Mouse (Mus musculus): ENCODE results near the gene Amigo2. TPM values are rescaled to one million over a fixed set of nuclear protein-coding genes. Genes with fewer than 3 reads are reported as not detected.

Gene Amigo2
- total RNA-seq (2014; fragmentation: Nextera tagmentation) (not detected in 2 replicates), total RNA-seq (2017) (0.06 and 0.16 TPM in 2 replicates), polyA plus RNA-seq (2012) (not detected in 2 replicates)

DNA sequence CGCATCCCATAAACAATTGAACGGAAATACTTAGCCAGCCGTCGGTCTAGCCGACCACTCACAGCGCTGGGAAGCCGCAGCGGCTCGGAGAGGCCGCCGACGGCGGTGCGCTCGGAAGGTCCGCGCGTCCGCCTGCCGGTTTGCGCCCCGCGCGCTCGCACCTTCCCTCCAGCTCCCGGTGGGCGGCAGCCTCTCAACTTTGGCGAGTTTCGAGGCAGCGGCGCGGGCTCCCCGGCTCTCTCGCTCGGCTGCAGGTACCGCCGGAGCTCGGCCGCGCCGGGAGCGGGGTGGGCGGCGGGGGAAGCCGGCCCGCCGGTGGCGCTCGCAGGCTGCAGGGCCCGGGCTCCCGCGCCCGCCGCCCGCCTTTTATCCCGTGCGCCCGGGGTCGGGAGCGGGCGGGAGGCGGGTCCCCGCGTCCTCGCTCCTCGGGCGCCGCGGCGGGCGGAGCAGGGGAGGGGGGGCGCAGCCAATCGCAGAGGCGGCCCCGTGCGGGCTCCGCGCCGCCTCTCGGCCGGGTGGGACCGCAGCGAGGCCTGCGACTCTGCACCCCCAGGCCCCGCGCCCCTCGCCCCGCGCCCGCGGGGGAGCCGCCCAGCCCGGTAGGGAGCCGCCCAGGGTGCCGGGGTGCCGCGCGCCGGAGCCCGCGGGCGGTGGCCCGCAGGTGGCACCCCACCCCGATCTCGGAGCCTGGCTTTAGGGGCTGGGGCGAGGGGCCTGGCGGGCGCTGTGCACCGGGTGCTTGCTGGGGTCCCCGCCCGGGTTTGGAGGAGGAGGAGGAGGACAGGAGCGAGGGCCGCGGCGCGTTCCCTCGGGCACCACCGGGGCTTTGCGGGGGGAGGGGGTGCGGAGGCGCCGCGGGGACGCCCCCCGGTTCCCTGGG lies at the start of gene Amigo2, which contains the start of gene Pced1b:
Gene Amigo2 (minus strand): TSS at position 377 of the 880 bp plus-strand sequence.
Gene Pced1b (plus strand): TSS at position 197 of the 880 bp plus-strand sequence.
- Histone ChIP-seq H3K9me3 (replicated peaks) (peaks cover 74% of the 10 kb centered on the region), H3K36me3 (replicated peaks) (no peaks in the 10 kb centered on the region), H3K4me3 (ENCODE audit: low read depth, low read length) (no peak within 1 kb of the TSS; the same call in 1 of the 2 replicates), H3K4me1 (ENCODE audit: insufficient read depth, low read depth, low read length) (no peaks in the 10 kb centered on the region), H3K27me3 (ENCODE audit: insufficient read depth, low read length) (no peaks in the 10 kb centered on the region)
- DNase-seq (ENCODE audit: low spot score) (no peak), ATAC-seq (ENCODE audit: extremely low read depth, insufficient number of reproducible peaks, low FRiP score, poor library complexity, severe bottlenecking) (no peak)
- TF ChIP-seq CTCF (IDR thresholded peaks at IDR 0.05; ENCODE audit: low read depth, low read length), result no peak
- TF ChIP-seq GATA2 (IDR thresholded peaks at IDR 0.05; ENCODE audit: borderline replicate concordance, low read depth, low read length), result no peak
- no peak for TF ChIP-seq POLR2AphosphoS5 (IDR thresholded peaks at IDR 0.05; ENCODE audit: insufficient replicate concordance, low read depth, low read length)
- TF ChIP-seq TAL1 (conservative IDR thresholded peaks at IDR 0.05; ENCODE audit: low read depth, low read length), result no peak
- no peak for TF ChIP-seq GATA1 (IDR thresholded peaks at IDR 0.05; ENCODE audit: borderline replicate concordance, low read length)

DNA sequence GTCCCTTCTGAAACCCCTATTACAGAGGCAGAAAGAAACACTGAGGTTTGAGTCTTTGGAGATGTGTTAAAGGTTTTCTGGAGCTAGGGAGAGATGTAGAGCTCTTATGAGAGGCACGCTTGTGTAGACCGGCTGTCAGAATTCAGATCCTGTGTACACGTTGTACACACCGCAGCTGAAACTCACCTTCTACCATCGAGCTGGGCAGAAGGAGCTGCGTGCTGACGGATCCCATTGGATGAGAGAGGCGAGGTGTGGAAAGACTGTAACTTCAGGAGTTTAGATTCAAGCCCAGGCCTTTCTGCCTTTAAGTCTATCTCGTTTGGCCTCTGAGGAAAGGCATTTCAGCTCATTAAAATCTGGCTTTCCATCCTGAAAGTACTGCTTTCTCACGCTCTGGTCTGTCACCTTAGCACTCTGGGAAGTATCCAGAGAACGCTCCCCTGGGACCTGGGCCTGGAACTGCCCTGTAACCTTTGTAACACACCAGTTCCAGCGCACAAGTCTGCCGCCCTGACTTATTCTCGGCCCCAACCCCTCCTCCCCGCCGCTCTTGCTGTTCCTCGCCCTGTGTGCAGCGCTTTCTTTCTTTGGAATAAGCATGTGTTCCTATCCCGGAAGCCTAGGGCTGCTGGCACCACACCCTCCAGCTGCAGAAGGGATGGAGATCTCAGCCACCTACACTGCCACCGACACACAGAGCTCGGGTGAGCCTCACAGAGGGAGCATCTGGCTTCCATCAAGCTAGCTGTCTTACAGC lies 44.4 kb upstream of the Amigo2 start:
- Histone ChIP-seq H3K36me3 (replicated peaks) (no peaks in the 10 kb centered on the region), H3K9me3 (replicated peaks) (peaks cover 39% of the 10 kb centered on the region), H3K4me1 (ENCODE audit: insufficient read depth, low read depth, low read length) (no peaks in the 10 kb centered on the region), H3K4me3 (ENCODE audit: low read depth, low read length) (no peak overlapping the region), H3K27me3 (ENCODE audit: insufficient read depth, low read length) (no peaks in the 10 kb centered on the region)
- DNase-seq (ENCODE audit: low spot score) (no peak), ATAC-seq (ENCODE audit: extremely low read depth, insufficient number of reproducible peaks, low FRiP score, poor library complexity, severe bottlenecking) (no peak)
- TF ChIP-seq TAL1 (conservative IDR thresholded peaks at IDR 0.05; ENCODE audit: low read depth, low read length) (no peak), GATA1 (IDR thresholded peaks at IDR 0.05; ENCODE audit: borderline replicate concordance, low read length) (no peak), POLR2AphosphoS5 (IDR thresholded peaks at IDR 0.05; ENCODE audit: insufficient replicate concordance, low read depth, low read length) (no peak), CTCF (IDR thresholded peaks at IDR 0.05; ENCODE audit: low read depth, low read length) (no peak), GATA2 (IDR thresholded peaks at IDR 0.05; ENCODE audit: borderline replicate concordance, low read depth, low read length) (no peak)

DNA sequence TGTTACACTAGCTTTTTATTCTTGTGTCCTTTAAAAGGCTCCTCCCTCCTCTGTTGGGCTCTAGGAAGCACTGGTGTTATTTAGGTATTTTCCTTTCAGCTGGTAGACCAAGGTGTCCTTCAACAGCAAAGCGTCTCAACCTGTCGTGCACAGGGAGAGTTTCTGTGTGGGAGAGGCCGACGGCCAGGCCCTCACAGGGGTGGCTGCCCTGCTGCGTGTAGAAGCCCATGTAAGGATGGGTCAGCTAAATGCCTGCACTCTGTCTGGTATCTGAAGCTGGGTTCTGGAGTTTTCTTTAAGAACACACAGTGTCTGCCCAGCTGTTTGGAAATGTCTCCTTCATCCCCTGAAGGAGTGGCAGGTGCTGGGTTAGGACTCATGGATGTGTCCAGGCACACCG lies 43.3 kb upstream of the Amigo2 start:
- Histone ChIP-seq H3K27me3 (ENCODE audit: insufficient read depth, low read length) (no peaks in the 10 kb centered on the region), H3K4me1 (ENCODE audit: insufficient read depth, low read depth, low read length) (no peaks in the 10 kb centered on the region), H3K36me3 (replicated peaks) (no peaks in the 10 kb centered on the region), H3K9me3 (replicated peaks) (peaks cover 41% of the 10 kb centered on the region), H3K4me3 (ENCODE audit: low read depth, low read length) (no peak overlapping the region)
- DNase-seq (ENCODE audit: low spot score), result no peak
- no peak for TF ChIP-seq GATA2 (IDR thresholded peaks at IDR 0.05; ENCODE audit: borderline replicate concordance, low read depth, low read length)
- no peak for TF ChIP-seq GATA1 (IDR thresholded peaks at IDR 0.05; ENCODE audit: borderline replicate concordance, low read length)
- no peak for TF ChIP-seq POLR2AphosphoS5 (IDR thresholded peaks at IDR 0.05; ENCODE audit: insufficient replicate concordance, low read depth, low read length)
- no peak for TF ChIP-seq TAL1 (conservative IDR thresholded peaks at IDR 0.05; ENCODE audit: low read depth, low read length)
- ATAC-seq (ENCODE audit: extremely low read depth, insufficient number of reproducible peaks, low FRiP score, poor library complexity, severe bottlenecking), result no peak

DNA sequence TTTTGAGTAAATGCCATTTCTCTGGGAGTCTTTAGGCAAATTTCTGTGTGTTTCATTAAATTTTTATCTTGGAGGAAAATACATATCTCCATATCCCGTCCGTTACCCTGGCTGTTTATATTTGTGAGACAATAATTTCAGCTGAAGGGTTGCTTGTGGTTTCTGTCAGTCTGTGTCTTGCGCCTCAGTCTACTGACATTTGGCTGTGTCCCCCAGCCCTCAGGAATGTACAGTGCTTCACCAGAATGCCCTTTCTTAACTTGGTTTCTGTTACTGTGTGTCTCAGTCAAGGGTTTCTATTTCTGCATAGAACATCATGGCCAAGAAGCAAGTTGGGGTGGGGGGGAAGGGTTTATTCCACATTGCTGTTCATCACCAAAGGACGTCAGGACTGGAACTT lies 42.1 kb upstream of the Amigo2 start:
- Histone ChIP-seq H3K27me3 (ENCODE audit: insufficient read depth, low read length) (no peaks in the 10 kb centered on the region), H3K4me3 (ENCODE audit: low read depth, low read length) (no peak overlapping the region), H3K4me1 (ENCODE audit: insufficient read depth, low read depth, low read length) (no peaks in the 10 kb centered on the region), H3K9me3 (replicated peaks) (peaks cover 47% of the 10 kb centered on the region), H3K36me3 (replicated peaks) (no peaks in the 10 kb centered on the region)
- ATAC-seq (ENCODE audit: extremely low read depth, insufficient number of reproducible peaks, low FRiP score, poor library complexity, severe bottlenecking) (no peak), DNase-seq (ENCODE audit: low spot score) (no peak)
- TF ChIP-seq TAL1 (conservative IDR thresholded peaks at IDR 0.05; ENCODE audit: low read depth, low read length) (no peak), GATA2 (IDR thresholded peaks at IDR 0.05; ENCODE audit: borderline replicate concordance, low read depth, low read length) (no peak), POLR2AphosphoS5 (IDR thresholded peaks at IDR 0.05; ENCODE audit: insufficient replicate concordance, low read depth, low read length) (no peak), CTCF (IDR thresholded peaks at IDR 0.05; ENCODE audit: low read depth, low read length) (no peak), GATA1 (IDR thresholded peaks at IDR 0.05; ENCODE audit: borderline replicate concordance, low read length) (no peak)

DNA sequence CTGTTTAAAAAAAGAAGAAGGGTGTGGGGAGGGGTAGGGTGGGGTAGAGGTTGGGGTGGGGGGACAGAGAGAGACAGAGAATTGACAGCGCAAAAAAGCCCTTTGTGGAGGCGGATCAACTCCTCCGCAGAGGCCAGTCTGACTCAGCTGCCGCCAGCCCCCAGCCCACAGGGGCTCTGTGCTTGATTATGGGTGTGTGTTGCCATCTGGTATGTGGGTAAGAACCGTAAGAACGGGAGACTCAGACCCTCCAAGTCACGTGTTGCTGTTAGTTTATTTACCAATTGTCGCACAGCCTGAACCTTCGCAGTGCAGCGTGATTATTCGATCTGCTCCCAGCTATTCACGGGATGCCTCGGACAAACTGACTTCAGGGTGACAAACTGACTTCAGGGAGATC lies 41.6 kb upstream of the Amigo2 start:
- ATAC-seq (ENCODE audit: extremely low read depth, insufficient number of reproducible peaks, low FRiP score, poor library complexity, severe bottlenecking) (no peak), DNase-seq (ENCODE audit: low spot score) (no peak)

More for the DNA sequence above, 41.6 kb upstream of the Amigo2 start:
- Histone ChIP-seq H3K36me3 (replicated peaks) (no peaks in the 10 kb centered on the region), H3K27me3 (ENCODE audit: insufficient read depth, low read length) (no peaks in the 10 kb centered on the region), H3K4me1 (ENCODE audit: insufficient read depth, low read depth, low read length) (no peaks in the 10 kb centered on the region), H3K9me3 (replicated peaks) (peaks cover 50% of the 10 kb centered on the region), H3K4me3 (ENCODE audit: low read depth, low read length) (no peak overlapping the region)
- TF ChIP-seq TAL1 (conservative IDR thresholded peaks at IDR 0.05; ENCODE audit: low read depth, low read length) (no peak), GATA1 (IDR thresholded peaks at IDR 0.05; ENCODE audit: borderline replicate concordance, low read length) (no peak), GATA2 (IDR thresholded peaks at IDR 0.05; ENCODE audit: borderline replicate concordance, low read depth, low read length) (no peak), CTCF (IDR thresholded peaks at IDR 0.05; ENCODE audit: low read depth, low read length) (no peak), POLR2AphosphoS5 (IDR thresholded peaks at IDR 0.05; ENCODE audit: insufficient replicate concordance, low read depth, low read length) (no peak)
